Mouse (Mus musculus) spleen, adult 18-20 months (tissue): Measurements from ENCODE around the gene Spdye4b.

Experiments
- DNase-seq, 2 experiments: peaks; one replicate each; pipeline ENCODE4 v3.0.0; 2022; ENCODE audit warnings: mixed read lengths in 2 of 2

Gene Spdye4b

DNA sequence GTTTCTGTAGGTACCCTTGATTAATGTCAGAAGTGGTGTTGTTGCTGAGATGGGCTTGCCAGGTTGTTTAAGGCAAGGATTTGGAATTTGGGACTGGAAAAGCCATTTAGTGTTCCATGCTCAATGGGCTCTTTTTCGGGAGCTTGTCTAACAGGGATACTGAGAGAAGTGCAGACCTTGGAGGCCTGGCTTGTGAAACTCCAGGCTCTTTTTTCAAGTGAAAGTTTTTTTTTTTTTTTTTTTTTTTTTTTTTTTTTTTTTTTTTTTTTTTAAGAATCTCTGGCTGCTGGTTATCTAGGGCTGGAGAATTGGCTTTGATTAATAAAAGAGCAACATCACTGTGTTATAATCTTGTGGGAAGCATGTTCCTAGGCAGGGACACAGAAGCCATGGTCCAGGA, 41.5 kb downstream of the Spdye4b start:
- DNase-seq, result no peak

DNA sequence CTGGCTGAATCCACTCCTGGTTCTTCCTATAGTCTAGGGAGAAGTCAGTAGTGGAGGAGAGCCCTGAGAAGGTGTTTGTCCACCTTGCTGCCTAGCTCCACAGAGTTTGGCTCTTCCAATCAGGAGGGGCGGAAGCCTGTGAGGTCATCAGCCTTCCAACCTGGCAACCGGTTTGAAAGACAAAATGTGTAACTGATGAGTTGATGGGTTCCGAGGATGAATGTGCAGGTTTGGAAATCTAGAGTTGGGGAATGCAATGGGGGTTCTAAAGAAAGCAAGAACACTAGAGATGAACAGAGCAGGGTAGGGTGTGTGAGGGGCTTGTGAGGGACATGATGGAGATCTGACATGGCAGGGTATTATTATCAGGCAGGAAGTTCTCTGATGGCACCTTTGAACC, 46.0 kb downstream of the Spdye4b start, which contains the start of gene Spdye4a:
Gene Spdye4a (minus strand): TSS at position 101 of the 400 bp plus-strand sequence.
- no peak for DNase-seq

DNA sequence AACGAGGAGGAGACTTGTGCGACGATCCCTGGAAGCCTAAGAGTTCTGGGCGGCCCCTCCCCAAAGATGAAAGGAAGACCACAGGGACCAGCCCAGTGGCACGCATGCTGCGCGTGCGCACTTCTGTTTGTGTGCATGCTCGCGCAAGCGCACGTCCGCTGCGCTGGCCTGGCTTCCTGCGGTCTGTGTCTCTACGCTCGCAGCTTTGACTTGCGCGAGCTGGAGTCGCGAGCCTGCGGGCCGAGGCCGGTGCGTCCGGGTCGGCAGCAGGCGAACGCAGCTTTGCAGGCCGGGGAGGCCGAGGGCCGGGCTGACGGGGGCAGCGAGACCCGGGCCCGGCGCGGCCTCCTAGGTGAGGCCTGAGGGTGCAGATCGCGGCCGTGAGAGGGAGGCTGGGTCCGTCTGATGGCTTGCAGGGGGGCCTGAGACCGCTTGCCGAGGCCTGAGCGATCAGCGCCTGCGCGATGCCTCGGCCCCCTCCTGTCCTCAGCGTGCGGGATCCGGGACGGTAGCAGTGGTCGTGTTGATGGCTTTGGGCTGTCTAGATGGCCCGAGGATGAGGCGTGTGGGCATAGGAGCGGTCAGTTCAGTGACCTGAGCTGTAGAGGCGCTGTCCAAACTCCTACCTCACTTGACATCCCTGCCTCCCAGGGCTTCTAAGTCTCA, 54.3 kb downstream of the Spdye4b start, which contains the start of gene Zfp12:
Gene Zfp12 (plus strand): TSS at position 136 of the 666 bp plus-strand sequence.
- peak; percentile 85 to 86 for DNase-seq

DNA sequence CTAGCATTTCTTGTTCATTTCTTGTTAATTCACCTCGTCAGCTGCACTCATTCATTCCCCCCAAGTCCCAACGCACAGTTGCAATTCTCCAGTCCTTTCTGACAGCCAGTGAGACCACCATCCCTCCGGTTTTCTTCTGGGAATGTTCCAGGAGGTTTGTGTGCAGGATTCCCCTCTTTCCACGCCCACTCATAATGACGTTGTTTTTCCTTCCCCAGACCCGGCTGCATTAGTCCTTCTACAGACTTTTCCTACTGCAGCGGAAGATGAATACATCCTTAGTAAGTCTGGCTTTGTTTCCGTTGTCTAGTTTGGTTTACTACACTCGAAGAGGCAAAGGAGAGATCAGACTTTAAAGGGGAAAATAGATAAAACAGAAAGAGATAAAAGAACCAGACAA, 55.2 kb downstream of the Spdye4b start:
- DNase-seq, result no peak

DNA sequence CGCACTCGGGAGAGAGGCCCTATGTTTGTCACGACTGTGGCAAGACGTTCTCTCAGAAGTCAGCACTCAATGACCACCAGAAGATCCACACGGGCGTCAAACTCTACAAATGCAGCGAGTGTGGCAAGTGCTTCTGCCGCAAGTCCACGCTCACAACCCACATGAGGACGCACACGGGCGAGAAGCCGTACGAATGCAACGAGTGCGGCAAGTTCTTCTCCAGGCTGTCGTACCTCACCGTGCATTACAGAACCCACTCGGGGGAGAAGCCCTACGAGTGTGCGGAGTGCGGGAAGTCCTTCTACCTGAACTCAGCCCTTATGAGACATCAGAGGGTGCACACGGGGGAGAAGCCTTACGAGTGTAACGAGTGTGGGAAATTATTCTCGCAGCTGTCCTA, 64.1 kb downstream of the Spdye4b start:
- no peak for DNase-seq

DNA sequence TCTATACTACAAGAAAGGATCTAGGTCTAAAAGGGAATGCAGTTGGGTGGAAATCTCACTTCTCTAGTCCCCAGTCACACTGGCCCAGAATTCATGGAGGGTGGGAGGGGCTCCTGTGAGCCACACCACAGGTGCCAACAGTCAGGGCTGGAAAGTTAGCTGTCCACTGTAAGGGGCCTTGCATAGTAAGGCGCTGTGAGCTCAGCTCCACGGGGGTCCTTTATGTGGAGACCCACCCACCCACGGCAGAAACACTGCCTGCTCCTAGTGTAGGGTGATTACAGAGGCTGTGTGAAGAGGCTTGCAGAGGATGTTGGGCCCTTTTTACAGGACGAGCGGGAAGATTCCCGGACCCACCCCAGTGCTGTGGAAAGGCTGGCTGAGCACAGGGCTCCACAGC, 71.2 kb downstream of the Spdye4b start:
- no peak for DNase-seq

DNA sequence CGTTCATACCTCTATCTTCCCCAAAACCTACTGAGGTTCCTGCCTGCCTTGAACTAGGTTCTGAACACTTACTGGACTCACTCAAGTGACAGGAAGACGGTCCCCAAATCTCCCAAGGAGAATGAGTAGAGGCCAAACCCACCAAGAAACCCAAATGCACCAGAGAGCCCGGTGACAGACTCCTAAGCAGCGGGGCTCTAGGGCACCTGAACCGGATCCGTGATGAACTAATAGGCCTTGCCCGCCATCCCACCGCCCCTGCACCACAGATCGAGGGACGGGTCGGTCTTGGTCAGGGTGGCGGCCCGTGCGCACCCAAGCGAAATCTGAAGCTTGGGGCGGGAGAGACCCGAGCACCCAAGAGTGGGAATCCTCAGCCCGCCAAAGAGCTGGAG, 72.0 kb downstream of the Spdye4b start:
- no peak for DNase-seq

DNA sequence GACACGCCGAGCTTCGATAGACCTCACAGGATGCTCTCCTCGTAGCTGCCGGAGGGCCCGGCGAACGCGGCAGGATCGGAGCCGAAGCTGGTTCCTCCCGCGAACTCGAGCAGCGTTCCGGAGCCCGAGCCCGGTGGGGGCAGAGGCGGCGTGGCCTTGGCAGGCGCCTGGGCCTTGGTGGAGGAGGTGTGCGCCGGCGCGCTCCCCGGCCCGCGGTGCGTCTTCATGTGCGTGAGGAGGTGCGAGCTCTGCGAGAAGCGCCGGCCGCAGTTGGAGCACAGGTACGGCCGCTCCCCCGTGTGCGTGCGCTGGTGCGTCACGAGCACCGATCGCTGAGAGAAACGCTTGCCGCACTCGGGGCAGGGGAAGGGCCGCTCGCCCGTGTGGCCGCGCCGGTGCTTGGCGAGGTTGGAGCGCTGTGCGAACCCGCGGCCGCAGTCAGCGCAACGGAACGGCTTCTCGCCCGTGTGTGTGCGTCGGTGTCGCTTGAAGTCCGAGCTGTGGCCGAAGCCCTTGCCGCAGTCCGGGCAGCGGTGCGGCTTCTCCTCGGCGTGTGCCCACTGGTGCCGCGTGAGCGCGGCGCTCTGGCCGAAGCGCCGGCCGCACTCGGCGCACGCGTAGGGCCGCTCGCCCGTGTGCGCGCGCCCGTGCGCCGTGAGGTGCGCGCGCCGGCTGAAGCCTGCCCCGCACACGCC, 72.5 kb downstream of the Spdye4b start:
- DNase-seq, result no peak

DNA sequence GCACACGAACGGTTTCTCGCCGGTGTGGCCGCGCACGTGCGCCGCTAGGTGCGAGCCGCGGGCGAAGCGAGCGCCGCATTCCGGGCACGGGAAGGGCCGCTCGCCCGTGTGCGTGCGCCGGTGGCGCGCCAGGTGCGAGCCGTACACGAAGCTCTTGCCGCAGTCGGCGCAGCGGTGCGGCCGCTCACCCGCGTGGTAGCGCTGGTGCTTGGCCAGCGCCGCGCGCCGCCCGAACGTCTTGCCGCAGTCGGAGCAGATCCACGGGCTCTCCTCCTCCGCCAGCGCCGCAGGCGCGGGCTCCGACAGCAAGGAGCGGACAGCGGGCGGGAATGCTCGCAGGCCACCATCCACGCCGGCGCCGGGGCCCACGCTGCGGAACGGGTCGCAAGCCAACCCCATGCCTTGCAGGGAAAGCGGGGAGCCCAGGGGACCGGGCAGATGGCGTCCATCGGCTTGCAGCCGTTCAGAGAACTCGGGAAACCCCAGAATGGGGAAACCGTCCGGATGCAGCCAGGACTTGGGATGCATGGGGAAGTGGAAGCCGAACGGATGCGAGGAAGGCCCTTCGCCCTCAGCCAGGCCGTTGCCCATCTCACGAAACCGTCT, 73.2 kb downstream of the Spdye4b start:
- DNase-seq, result no peak
